Comparison of ENCODE assay signal across 8 mouse cellular contexts in the genomic region with DNA sequence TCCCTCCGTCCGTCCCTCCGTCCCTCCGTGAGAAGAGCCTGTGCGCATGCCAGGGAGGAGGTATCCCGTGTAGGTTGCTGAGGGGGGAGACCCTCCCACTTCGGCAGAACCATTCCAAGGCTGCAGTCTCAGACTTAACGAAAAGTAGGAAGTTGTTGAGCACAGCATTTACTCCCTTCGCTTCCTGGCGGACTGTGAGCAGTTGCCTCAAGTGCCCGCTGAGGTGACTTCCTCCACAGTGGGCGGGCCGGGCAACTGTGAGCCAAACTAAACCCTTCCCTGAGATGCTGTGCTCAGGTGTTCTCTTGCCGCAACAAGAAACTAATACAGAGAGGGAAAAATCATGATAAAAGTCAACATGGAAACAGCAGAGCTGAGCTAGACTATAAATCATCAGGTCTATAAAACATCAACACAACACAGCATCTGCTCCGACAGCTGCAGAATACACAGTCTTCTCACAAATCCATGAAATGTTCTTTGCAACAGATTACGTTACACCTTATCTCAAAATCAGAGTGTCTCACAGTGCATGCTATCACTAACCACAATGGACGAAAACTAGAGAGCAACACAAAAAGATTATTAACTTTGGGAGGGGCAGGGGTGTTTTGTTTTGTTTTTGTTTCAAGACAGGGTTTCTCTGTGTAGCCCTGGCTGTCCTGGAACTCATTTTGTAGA.
DNase-seq lines count a peak whose midpoint lies in the region; ATAC-seq lines count a peak whose summit lies in the region.

No protein-coding gene starts in this region.

- 67% methylated on average over 17 of the region's 17 CpGs for WGBS in hindbrain, embryonic 16.5 days

- no peak overlapping the region for H3K9ac ChIP-seq in hindbrain, embryonic 16.5 days (ENCODE audit: low read depth, low read length)

- H3K4me2 ChIP-seq in hindbrain, embryonic 16.5 days (ENCODE audit: low read length), result peak overlapping the region; percentile 20

- H3K27me3 ChIP-seq in hindbrain, embryonic 16.5 days (replicated peaks; ENCODE audit: control insufficient read depth, insufficient read depth, low read length), result no peaks in the 10 kb centered on the region

- no peaks in the 10 kb centered on the region for H3K36me3 ChIP-seq in hindbrain, embryonic 16.5 days (ENCODE audit: control insufficient read depth, insufficient read depth, low read length)

- no peaks in the 10 kb centered on the region for H3K9me3 ChIP-seq in hindbrain, embryonic 16.5 days (ENCODE audit: control insufficient read depth, low read length)

- no peaks in the 10 kb centered on the region for H3K4me1 ChIP-seq in hindbrain, embryonic 16.5 days (ENCODE audit: control insufficient read depth, insufficient read depth, low read depth, low read length)

- H3K27ac ChIP-seq in hindbrain, embryonic 16.5 days (ENCODE audit: low read depth, low read length), result no peak overlapping the region

- DNase-seq in heart, adult 11 months, result peak; percentile 87
- DNase-seq in heart, postnatal 4 days, result no peak
- DNase-seq in ZHBTc4 (ENCODE audit: low read depth, low spot score), result peak; percentile 29
- no peak for DNase-seq in urinary bladder, postnatal 10 days (ENCODE audit: low spot score)
- DNase-seq in layer of hippocampus, postnatal 10 days (ENCODE audit: low spot score in 2 of 2), result no peak
- no peak for DNase-seq in thymus, postnatal 0 days (ENCODE audit: low spot score)

- no peak overlapping the region for H3K4me3 ChIP-seq in hindbrain, embryonic 16.5 days (ENCODE audit: low read length)

- ATAC-seq in hindbrain, embryonic 16.5 days, result no peak
- ATAC-seq in megakaryocyte progenitor cell, adult 5-6 weeks (replicated peaks; ENCODE audit: poor library complexity), result peak; percentile 94

Comparison
In these comparisons a context has a peak if more than half of its experiments do, and no peak if none do; other contexts are left out.
1. DNase-seq: peak in heart, adult 11 months (single experiment) and ZHBTc4 (single experiment); none in heart, postnatal 4 days (single experiment), urinary bladder, postnatal 10 days (single experiment), layer of hippocampus, postnatal 10 days (0 of 2) and thymus, postnatal 0 days (single experiment).